Mouse (Mus musculus) testis, adult 2 months (tissue): ENCODE data around the gene Rcsd1.

Experiments
- CTCF ChIP-seq: fragments of 200-500 bp; IDR thresholded peaks from 2 replicates; pipeline ENCODE4 v1.5.1; 2012; ENCODE audit warnings: low read depth, mild to moderate bottlenecking, inconsistent platforms, low read length, moderate library complexity; ENCODE audit not compliant: control insufficient read depth, insufficient read depth, insufficient replicate concordance
- POLR2A ChIP-seq: fragments of 200-500 bp; IDR thresholded peaks from 2 replicates; pipeline ENCODE4 v1.6.1; 2012; ENCODE audit warnings: low read depth, mild to moderate bottlenecking, inconsistent platforms, low read length, moderate library complexity; ENCODE audit not compliant: control insufficient read depth

DNA sequence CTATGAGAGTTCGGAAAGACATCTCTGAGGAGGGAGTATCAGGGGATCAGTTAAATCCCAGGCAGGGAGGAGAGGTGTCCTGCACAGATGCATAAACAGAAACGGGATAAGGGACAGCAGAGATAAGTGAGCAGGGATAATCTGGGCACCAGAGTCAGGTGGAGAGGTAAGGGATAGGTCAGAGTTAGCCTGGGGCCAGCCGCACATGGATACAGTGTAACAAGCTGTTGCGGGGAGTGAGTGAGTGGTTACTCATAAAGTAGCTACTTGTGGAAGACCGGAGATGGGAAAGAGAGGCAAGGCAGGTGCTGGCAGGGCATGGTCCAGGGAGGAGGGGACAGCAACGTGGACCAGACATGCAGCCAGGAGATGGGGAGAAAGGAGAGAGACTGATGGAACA is 39.5 kb downstream of the Rcsd1 start:
- TF ChIP-seq CTCF (no peak), POLR2A (no peak)
